Mouse (Mus musculus) erythroid progenitor cell, adult 5-6 weeks (primary cell): Measurements from ENCODE around the gene Mrps34. TPM values are rescaled to one million over a fixed set of nuclear protein-coding genes. Genes with fewer than 3 reads are reported as not detected.

Source experiments
- total RNA-seq, 2 experiments: library from RNA; stranded (forward) in 1 of 2; stranded (reverse) in 1 of 2; fragments of 150-400 nt in 1 of 2; fragments of 186-747, 209-891 nt in 1 of 2; gene quantifications; 2 replicates each; pipeline versions ENCODE4 v1.2.3 to v1.2.4; 2015 to 2017; ENCODE audit warnings: low replicate concordance in 2 of 2

Mrps34 gene
- total RNA-seq, 2 experiments from 2014 or later = 9.6 to 19.4 TPM

Other genes with a start within 250 kb of the Mrps34 start
- gene Slc9a3r2, start 244.8 kb upstream of the Mrps34 start, total RNA-seq (2015; ENCODE audit: low replicate concordance) = 0.84 TPM in 1 of 2 replicates, not detected in the other
- gene Slc9a3r2, start 244.8 kb upstream of the Mrps34 start, total RNA-seq (2017; ENCODE audit: low replicate concordance) = not detected in 2 replicates
- not detected in 2 replicates for gene Npw, start 236.7 kb upstream of the Mrps34 start, total RNA-seq (2015; ENCODE audit: low replicate concordance)
- gene Npw, start 236.7 kb upstream of the Mrps34 start, total RNA-seq (2017; ENCODE audit: low replicate concordance) = not detected in 2 replicates
- 13.4 and 18.4 TPM in 2 replicates for gene Zfp598, start 225.4 kb upstream of the Mrps34 start, total RNA-seq (2015; ENCODE audit: low replicate concordance)
- gene Zfp598, start 225.4 kb upstream of the Mrps34 start, total RNA-seq (2017; ENCODE audit: low replicate concordance) = 9.2 and 12.0 TPM in 2 replicates
- gene Syngr3, start 205.2 kb upstream of the Mrps34 start, total RNA-seq (2015; ENCODE audit: low replicate concordance) = not detected in 2 replicates
- not detected in 2 replicates for gene Syngr3, start 205.2 kb upstream of the Mrps34 start, total RNA-seq (2017; ENCODE audit: low replicate concordance)
- 9.6 and 15.9 TPM in 2 replicates for gene Gfer, start 199.0 kb upstream of the Mrps34 start, total RNA-seq (2015; ENCODE audit: low replicate concordance)
- gene Gfer, start 199.0 kb upstream of the Mrps34 start, total RNA-seq (2017; ENCODE audit: low replicate concordance) = 14.0 and 15.7 TPM in 2 replicates
- not detected in 2 replicates for gene Noxo1, start 198.9 kb upstream of the Mrps34 start, total RNA-seq (2015; ENCODE audit: low replicate concordance)
- gene Noxo1, start 198.9 kb upstream of the Mrps34 start, total RNA-seq (2017; ENCODE audit: low replicate concordance) = not detected in 2 replicates
- gene Tbl3, start 187.5 kb upstream of the Mrps34 start, total RNA-seq (2015; ENCODE audit: low replicate concordance) = 5.8 and 10.1 TPM in 2 replicates
- 4.8 and 9.0 TPM in 2 replicates for gene Tbl3, start 187.5 kb upstream of the Mrps34 start, total RNA-seq (2017; ENCODE audit: low replicate concordance)
- gene Rnf151, start 177.1 kb upstream of the Mrps34 start, total RNA-seq (2015; ENCODE audit: low replicate concordance) = not detected in 2 replicates
- not detected in 2 replicates for gene Rnf151, start 177.1 kb upstream of the Mrps34 start, total RNA-seq (2017; ENCODE audit: low replicate concordance)
- gene Rps2, start 177.0 kb upstream of the Mrps34 start, total RNA-seq (2015; ENCODE audit: low replicate concordance) = 1,299 and 1,601 TPM in 2 replicates
- 315 and 526 TPM in 2 replicates for gene Rps2, start 177.0 kb upstream of the Mrps34 start, total RNA-seq (2017; ENCODE audit: low replicate concordance)
- gene Ndufb10, start 170.6 kb upstream of the Mrps34 start, total RNA-seq (2015; ENCODE audit: low replicate concordance) = 178 and 200 TPM in 2 replicates
- 84.0 and 122 TPM in 2 replicates for gene Ndufb10, start 170.6 kb upstream of the Mrps34 start, total RNA-seq (2017; ENCODE audit: low replicate concordance)
- not detected in 2 replicates for gene Rpl3l, start 167.3 kb upstream of the Mrps34 start, total RNA-seq (2015; ENCODE audit: low replicate concordance)
- not detected in 2 replicates for gene Rpl3l, start 167.3 kb upstream of the Mrps34 start, total RNA-seq (2017; ENCODE audit: low replicate concordance)
- gene Msrb1, start 158.5 kb upstream of the Mrps34 start, total RNA-seq (2015; ENCODE audit: low replicate concordance) = 108 and 112 TPM in 2 replicates
- gene Msrb1, start 158.5 kb upstream of the Mrps34 start, total RNA-seq (2017; ENCODE audit: low replicate concordance) = 29.5 and 61.6 TPM in 2 replicates
- not detected in 2 replicates for gene Hs3st6, start 142.1 kb upstream of the Mrps34 start, total RNA-seq (2015; ENCODE audit: low replicate concordance)
- not detected in 2 replicates for gene Hs3st6, start 142.1 kb upstream of the Mrps34 start, total RNA-seq (2017; ENCODE audit: low replicate concordance)
- not detected in 2 replicates for gene Meiob, start 90.8 kb upstream of the Mrps34 start, total RNA-seq (2015; ENCODE audit: low replicate concordance)
- not detected in 2 replicates for gene Meiob, start 90.8 kb upstream of the Mrps34 start, total RNA-seq (2017; ENCODE audit: low replicate concordance)
- 350 and 357 TPM in 2 replicates for gene Hagh, start 55.0 kb upstream of the Mrps34 start, total RNA-seq (2015; ENCODE audit: low replicate concordance)
- 157 and 279 TPM in 2 replicates for gene Hagh, start 55.0 kb upstream of the Mrps34 start, total RNA-seq (2017; ENCODE audit: low replicate concordance)
- 50.5 and 87.6 TPM in 2 replicates for gene Fahd1, start 44.8 kb upstream of the Mrps34 start, total RNA-seq (2015; ENCODE audit: low replicate concordance)
- 73.2 and 83.4 TPM in 2 replicates for gene Fahd1, start 44.8 kb upstream of the Mrps34 start, total RNA-seq (2017; ENCODE audit: low replicate concordance)
- gene Igfals, start 29.1 kb upstream of the Mrps34 start, total RNA-seq (2015; ENCODE audit: low replicate concordance) = 0.84 TPM in 1 of 2 replicates, not detected in the other
- gene Igfals, start 29.1 kb upstream of the Mrps34 start, total RNA-seq (2017; ENCODE audit: low replicate concordance) = not detected in 2 replicates
- gene Nubp2, start 8.8 kb upstream of the Mrps34 start, total RNA-seq (2015; ENCODE audit: low replicate concordance) = 31.9 and 50.8 TPM in 2 replicates
- gene Nubp2, start 8.8 kb upstream of the Mrps34 start, total RNA-seq (2017; ENCODE audit: low replicate concordance) = 35.0 and 44.1 TPM in 2 replicates
- gene Spsb3, start 8.5 kb upstream of the Mrps34 start, total RNA-seq (2015; ENCODE audit: low replicate concordance) = 84.0 and 90.5 TPM in 2 replicates
- gene Spsb3, start 8.5 kb upstream of the Mrps34 start, total RNA-seq (2017; ENCODE audit: low replicate concordance) = 47.5 and 65.7 TPM in 2 replicates
- gene Eme2, start within 50 bp of the Mrps34 start, total RNA-seq (2015; ENCODE audit: low replicate concordance) = 6.3 and 14.4 TPM in 2 replicates
- gene Eme2, start within 50 bp of the Mrps34 start, total RNA-seq (2017; ENCODE audit: low replicate concordance) = 12.7 and 24.5 TPM in 2 replicates
- gene Nme3, start 1.4 kb downstream of the Mrps34 start, total RNA-seq (2015; ENCODE audit: low replicate concordance) = 151 and 169 TPM in 2 replicates
- gene Nme3, start 1.4 kb downstream of the Mrps34 start, total RNA-seq (2017; ENCODE audit: low replicate concordance) = 95.5 and 101 TPM in 2 replicates
- 132 and 177 TPM in 2 replicates for gene Mapk8ip3, start 41.9 kb downstream of the Mrps34 start, total RNA-seq (2015; ENCODE audit: low replicate concordance)
- gene Mapk8ip3, start 41.9 kb downstream of the Mrps34 start, total RNA-seq (2017; ENCODE audit: low replicate concordance) = 264 and 268 TPM in 2 replicates
- gene Jpt2, start 65.6 kb downstream of the Mrps34 start, total RNA-seq (2015; ENCODE audit: low replicate concordance) = 33.2 and 39.0 TPM in 2 replicates
- gene Jpt2, start 65.6 kb downstream of the Mrps34 start, total RNA-seq (2017; ENCODE audit: low replicate concordance) = 21.4 and 25.6 TPM in 2 replicates
- 49.9 and 54.4 TPM in 2 replicates for gene Cramp1l, start 120.7 kb downstream of the Mrps34 start, total RNA-seq (2015; ENCODE audit: low replicate concordance)
- gene Cramp1l, start 120.7 kb downstream of the Mrps34 start, total RNA-seq (2017; ENCODE audit: low replicate concordance) = 38.1 and 53.4 TPM in 2 replicates
- 129 and 130 TPM in 2 replicates for gene Ift140, start 121.0 kb downstream of the Mrps34 start, total RNA-seq (2015; ENCODE audit: low replicate concordance)
- gene Ift140, start 121.0 kb downstream of the Mrps34 start, total RNA-seq (2017; ENCODE audit: low replicate concordance) = 239 and 264 TPM in 2 replicates
- not detected in 2 replicates for gene Tmem204, start 188.5 kb downstream of the Mrps34 start, total RNA-seq (2015; ENCODE audit: low replicate concordance)
- gene Tmem204, start 188.5 kb downstream of the Mrps34 start, total RNA-seq (2017; ENCODE audit: low replicate concordance) = not detected in 2 replicates
- gene Telo2, start 220.9 kb downstream of the Mrps34 start, total RNA-seq (2015; ENCODE audit: low replicate concordance) = 3.2 and 5.0 TPM in 2 replicates
- 10.5 and 42.6 TPM in 2 replicates for gene Telo2, start 220.9 kb downstream of the Mrps34 start, total RNA-seq (2017; ENCODE audit: low replicate concordance)
- gene Ptx4, start 225.6 kb downstream of the Mrps34 start, total RNA-seq (2015; ENCODE audit: low replicate concordance) = not detected in 2 replicates
- gene Ptx4, start 225.6 kb downstream of the Mrps34 start, total RNA-seq (2017; ENCODE audit: low replicate concordance) = not detected in 2 replicates
- gene Clcn7, start 238.3 kb downstream of the Mrps34 start, total RNA-seq (2015; ENCODE audit: low replicate concordance) = 17.3 and 23.1 TPM in 2 replicates
- gene Clcn7, start 238.3 kb downstream of the Mrps34 start, total RNA-seq (2017; ENCODE audit: low replicate concordance) = 20.0 and 22.6 TPM in 2 replicates